8 mouse cellular contexts compared by ENCODE assay signal in genomic region chr11:97936758-97937157, GRCm38 (mm10). TPM values are rescaled to one million over a fixed set of nuclear protein-coding genes. Genes with fewer than 3 reads are reported as not detected.
DNase-seq lines count a peak whose midpoint lies in the region; ATAC-seq and TF ChIP-seq lines count a peak whose summit lies in the region.

No protein-coding gene starts in this region.

- no peaks in the 10 kb centered on the region for H3K36me3 ChIP-seq in forebrain, embryonic 10.5 days (replicated peaks)
- no peaks in the 10 kb centered on the region for H3K36me3 ChIP-seq in forebrain, embryonic 13.5 days (ENCODE audit: poor library complexity, severe bottlenecking)
- no peaks in the 10 kb centered on the region for H3K36me3 ChIP-seq in midbrain, embryonic 11.5 days (ENCODE audit: control insufficient read depth, insufficient read depth, low read length)
- H3K36me3 ChIP-seq in midbrain, embryonic 15.5 days (replicated peaks) = no peaks in the 10 kb centered on the region
- H3K36me3 ChIP-seq in lung, embryonic 14.5 days (ENCODE audit: insufficient read depth) = no peaks in the 10 kb centered on the region

- no peak overlapping the region for H3K4me2 ChIP-seq in forebrain, embryonic 13.5 days
- H3K4me2 ChIP-seq in midbrain, embryonic 11.5 days = no peak overlapping the region
- no peak overlapping the region for H3K4me2 ChIP-seq in midbrain, embryonic 15.5 days
- no peak overlapping the region for H3K4me2 ChIP-seq in lung, embryonic 14.5 days

- no peaks in the 10 kb centered on the region for H3K27me3 ChIP-seq in forebrain, embryonic 10.5 days (ENCODE audit: poor library complexity, severe bottlenecking)
- no peaks in the 10 kb centered on the region for H3K27me3 ChIP-seq in forebrain, embryonic 13.5 days
- H3K27me3 ChIP-seq in midbrain, embryonic 11.5 days (ENCODE audit: control insufficient read depth, insufficient read depth, low read length) = no peaks in the 10 kb centered on the region
- no peaks in the 10 kb centered on the region for H3K27me3 ChIP-seq in midbrain, embryonic 15.5 days (replicated peaks)
- H3K27me3 ChIP-seq in lung, embryonic 14.5 days (ENCODE audit: insufficient read depth, low read length) = no peaks in the 10 kb centered on the region

- WGBS in forebrain, embryonic 10.5 days = 36% methylated on average over 3 of the region's 3 CpGs
- 35% methylated on average over 3 of the region's 3 CpGs for WGBS in forebrain, embryonic 13.5 days
- 28% methylated on average over 3 of the region's 3 CpGs for WGBS in midbrain, embryonic 11.5 days
- 31% methylated on average over 3 of the region's 3 CpGs for WGBS in midbrain, embryonic 15.5 days
- 42% methylated on average over 3 of the region's 3 CpGs for WGBS in lung, embryonic 14.5 days

- ATAC-seq in forebrain, embryonic 13.5 days = no peak
- no peak for ATAC-seq in midbrain, embryonic 11.5 days (ENCODE audit: low FRiP score)
- ATAC-seq in midbrain, embryonic 15.5 days (replicated peaks) = no peak
- no peak for ATAC-seq in lung, embryonic 14.5 days (ENCODE audit: insufficient read depth)

- no peak overlapping the region for H3K27ac ChIP-seq in forebrain, embryonic 10.5 days
- H3K27ac ChIP-seq in forebrain, embryonic 13.5 days = no peak overlapping the region
- no peak overlapping the region for H3K27ac ChIP-seq in midbrain, embryonic 11.5 days (ENCODE audit: low read depth, low read length)
- no peak overlapping the region for H3K27ac ChIP-seq in midbrain, embryonic 15.5 days
- no peak overlapping the region for H3K27ac ChIP-seq in lung, embryonic 14.5 days (ENCODE audit: low read depth)

- no peak overlapping the region for H3K4me3 ChIP-seq in forebrain, embryonic 10.5 days
- no peak overlapping the region for H3K4me3 ChIP-seq in forebrain, embryonic 13.5 days
- H3K4me3 ChIP-seq in midbrain, embryonic 11.5 days (ENCODE audit: low read depth, low read length) = no peak overlapping the region
- H3K4me3 ChIP-seq in midbrain, embryonic 15.5 days = no peak overlapping the region
- no peak overlapping the region for H3K4me3 ChIP-seq in lung, embryonic 14.5 days (ENCODE audit: low read depth, low read length)

- H3K9ac ChIP-seq in forebrain, embryonic 13.5 days = no peak overlapping the region
- no peak overlapping the region for H3K9ac ChIP-seq in midbrain, embryonic 11.5 days (ENCODE audit: low read length)
- H3K9ac ChIP-seq in midbrain, embryonic 15.5 days = no peak overlapping the region
- H3K9ac ChIP-seq in lung, embryonic 14.5 days = no peak overlapping the region

- DNase-seq in forebrain, embryonic 10.5 days (ENCODE audit: extremely low spot score, low spot score) = peak; percentile 60
- DNase-seq in midbrain, embryonic 11.5 days (ENCODE audit: low spot score, missing footprints) = peak; percentile 95
- peak; percentile 79 for DNase-seq in adrenal gland, postnatal 14 days
- peak; percentile 52 for DNase-seq in gastrocnemius, postnatal 14 days
- DNase-seq in lung, embryonic 14.5 days = peak; percentile 83
- DNase-seq in spleen, postnatal 14 days (ENCODE audit: low spot score in 2 of 2) = peak; percentile 43 to 67

- no peaks in the 10 kb centered on the region for H3K4me1 ChIP-seq in forebrain, embryonic 10.5 days
- no peaks in the 10 kb centered on the region for H3K4me1 ChIP-seq in forebrain, embryonic 13.5 days
- H3K4me1 ChIP-seq in midbrain, embryonic 11.5 days (ENCODE audit: control insufficient read depth, insufficient read depth, low read length) = no peaks in the 10 kb centered on the region
- no peaks in the 10 kb centered on the region for H3K4me1 ChIP-seq in midbrain, embryonic 15.5 days
- no peaks in the 10 kb centered on the region for H3K4me1 ChIP-seq in lung, embryonic 14.5 days (ENCODE audit: insufficient read depth)

- peak; percentile 78 for TF ChIP-seq CTCF in lung, embryonic 14.5 days (IDR thresholded peaks at IDR 0.05; ENCODE audit: low read depth)

- intact Hi-C loops in gastrocnemius, postnatal 14 days (cut with DNase I; ENCODE audit: low total_unique reads) = loop anchor here (5.0 kb wide), 1 partner anchor 41 kb away; no protein-coding TSS in a partner anchor

- H3K9me3 ChIP-seq in forebrain, embryonic 10.5 days = no peaks in the 10 kb centered on the region
- no peaks in the 10 kb centered on the region for H3K9me3 ChIP-seq in forebrain, embryonic 13.5 days (replicated peaks)
- no peaks in the 10 kb centered on the region for H3K9me3 ChIP-seq in midbrain, embryonic 11.5 days (ENCODE audit: control insufficient read depth, low read length)
- H3K9me3 ChIP-seq in midbrain, embryonic 15.5 days = no peaks in the 10 kb centered on the region
- no peaks in the 10 kb centered on the region for H3K9me3 ChIP-seq in lung, embryonic 14.5 days (ENCODE audit: low read depth, low read length)

RNA-seq across cellular contexts. Expression of gene Plxdc1, which starts 49.5 kb away (rescaled TPM):
- 0.11 and 0.16 TPM in 2 replicates for polyA plus RNA-seq in forebrain, embryonic 10.5 days (2016; fragmentation: Nextera tagmentation; extraction: Ambion mirVana)
- 0.14 and 0.34 TPM in 2 replicates for polyA plus RNA-seq in forebrain, embryonic 13.5 days (2015; fragmentation: Nextera tagmentation; extraction: Ambion mirVana)
- 0.14 TPM in 1 of 2 replicates, not detected in the other for polyA plus RNA-seq in midbrain, embryonic 11.5 days (2014; fragmentation: Nextera tagmentation; extraction: Ambion mirVana)
- 1.7 and 1.8 TPM in 2 replicates for polyA plus RNA-seq in midbrain, embryonic 15.5 days (2015; fragmentation: Nextera tagmentation; extraction: Ambion mirVana)
- 4.3 and 4.8 TPM in 2 replicates for total RNA-seq in adrenal gland, postnatal 14 days (2021)
- 1 to 10 TPM; 6.2 to 8.0 TPM for total RNA-seq in gastrocnemius, postnatal 14 days (2021)
- 0.53 and 0.64 TPM in 2 replicates for polyA plus RNA-seq in lung, embryonic 14.5 days (2014; fragmentation: Nextera tagmentation; extraction: Ambion mirVana)

RNA-seq across cellular contexts. Expression of gene Fbxo47, which starts 52.8 kb away (rescaled TPM):
- polyA plus RNA-seq in forebrain, embryonic 10.5 days (2016; fragmentation: Nextera tagmentation; extraction: Ambion mirVana) = 0.64 and 0.91 TPM in 2 replicates
- polyA plus RNA-seq in forebrain, embryonic 13.5 days (2015; fragmentation: Nextera tagmentation; extraction: Ambion mirVana) = 0.78 and 1.4 TPM in 2 replicates
- polyA plus RNA-seq in midbrain, embryonic 11.5 days (2014; fragmentation: Nextera tagmentation; extraction: Ambion mirVana) = 0.83 and 0.96 TPM in 2 replicates
- polyA plus RNA-seq in midbrain, embryonic 15.5 days (2015; fragmentation: Nextera tagmentation; extraction: Ambion mirVana) = 0.57 and 0.70 TPM in 2 replicates
- 1.0 and 1.2 TPM in 2 replicates for total RNA-seq in adrenal gland, postnatal 14 days (2021)
- under 1 TPM; 0.11 to 0.12 TPM for total RNA-seq in gastrocnemius, postnatal 14 days (2021)
- polyA plus RNA-seq in lung, embryonic 14.5 days (2014; fragmentation: Nextera tagmentation; extraction: Ambion mirVana) = 0.84 and 0.85 TPM in 2 replicates

RNA-seq across cellular contexts. Expression of gene Arl5c, which starts 59.2 kb away (rescaled TPM):
- 15.2 and 17.6 TPM in 2 replicates for polyA plus RNA-seq in forebrain, embryonic 10.5 days (2016; fragmentation: Nextera tagmentation; extraction: Ambion mirVana)
- polyA plus RNA-seq in forebrain, embryonic 13.5 days (2015; fragmentation: Nextera tagmentation; extraction: Ambion mirVana) = 8.4 and 11.0 TPM in 2 replicates
- polyA plus RNA-seq in midbrain, embryonic 11.5 days (2014; fragmentation: Nextera tagmentation; extraction: Ambion mirVana) = 6.7 and 8.9 TPM in 2 replicates
- polyA plus RNA-seq in midbrain, embryonic 15.5 days (2015; fragmentation: Nextera tagmentation; extraction: Ambion mirVana) = 9.5 and 10.8 TPM in 2 replicates
- total RNA-seq in adrenal gland, postnatal 14 days (2021) = 1.1 and 4.4 TPM in 2 replicates
- under 1 TPM; 0.64 to 0.75 TPM for total RNA-seq in gastrocnemius, postnatal 14 days (2021)
- polyA plus RNA-seq in lung, embryonic 14.5 days (2014; fragmentation: Nextera tagmentation; extraction: Ambion mirVana) = 11.4 and 11.5 TPM in 2 replicates
